Mouse (Mus musculus) lung, embryonic 14.5 days (tissue): ENCODE measurements around the gene Gm3476. TPM values are rescaled to one million over a fixed set of nuclear protein-coding genes. Genes with fewer than 3 reads are reported as not detected.
"Not testable (repeated sequence)": the region's sequence is repeated elsewhere in the genome, so short reads cannot be mapped to it uniquely, and the experiment has no call there.

Source experiments
- ATAC-seq: fragments of 200-750 bp; cut with Nextera tagmentation; 2 replicates; pipeline ENCODE4 v1.8.0; 2017; ENCODE audit warnings: mild to moderate bottlenecking, moderate TSS enrichment, moderate library complexity; ENCODE audit not compliant: insufficient read depth
- DNase-seq: peaks from one replicate; pipeline ENCODE4 v3.0.0-alpha.2; 2015
- H3K27ac ChIP-seq: fragments of 300-500 bp; sonication (generic); 2 replicates; pipeline ENCODE4 v1.5.1; 2014; ENCODE audit warnings: low read depth, mild to moderate bottlenecking, moderate library complexity
- H3K27me3 ChIP-seq: fragments of 300-500 bp; sonication (generic); 2 replicates; pipeline ENCODE4 v1.6.1; 2014; ENCODE audit warnings: low read length, control low read depth; ENCODE audit not compliant: insufficient read depth
- H3K36me3 ChIP-seq: fragments of 300-500 bp; sonication (generic); 2 replicates; pipeline ENCODE4 v1.6.1; 2014; ENCODE audit warnings: control low read depth; ENCODE audit not compliant: insufficient read depth
- H3K4me1 ChIP-seq: fragments of 300-500 bp; sonication (generic); 2 replicates; pipeline ENCODE4 v1.6.1; 2014; ENCODE audit warnings: antibody characterized with exemption, control low read depth; ENCODE audit not compliant: insufficient read depth
- H3K4me2 ChIP-seq: fragments of 300-500 bp; sonication (generic); 2 replicates; pipeline ENCODE4 v1.6.1; 2014; ENCODE audit warnings: mild to moderate bottlenecking
- H3K4me3 ChIP-seq: fragments of 300-500 bp; sonication (generic); 2 replicates; pipeline ENCODE4 v1.5.1; 2014; ENCODE audit warnings: low read depth, low read length
- H3K9ac ChIP-seq: fragments of 300-500 bp; sonication (generic); 2 replicates; pipeline ENCODE4 v1.6.1; 2014
- H3K9me3 ChIP-seq: fragments of 300-500 bp; sonication (generic); 2 replicates; pipeline ENCODE4 v1.6.1; 2016; ENCODE audit warnings: low read depth, low read length, control low read depth
- CTCF ChIP-seq: IDR thresholded peaks from 2 replicates; pipeline ENCODE4 v1.5.1; 2016; ENCODE audit warnings: antibody characterized with exemption, low read depth
- WGBS: fragments of 180-500 bp; shearing (Covaris S2); extraction: QIAGEN DNeasy Blood & Tissue Kit; methylation state at CpG from one replicate; pipeline ENCODE4 v1.1.7; 2014; 5-methylcytosine and 5-hydroxymethylcytosine counted together
- polyA plus RNA-seq: library from polyadenylated mRNA; unstranded; fragments of >200 nt; fragmentation: Nextera tagmentation; extraction: Ambion mirVana; gene quantifications from 2 replicates; pipeline ENCODE4 v1.2.1, GENCODE M21; 2014

Gm3476 gene
- not detected in 2 replicates for polyA plus RNA-seq

DNA sequence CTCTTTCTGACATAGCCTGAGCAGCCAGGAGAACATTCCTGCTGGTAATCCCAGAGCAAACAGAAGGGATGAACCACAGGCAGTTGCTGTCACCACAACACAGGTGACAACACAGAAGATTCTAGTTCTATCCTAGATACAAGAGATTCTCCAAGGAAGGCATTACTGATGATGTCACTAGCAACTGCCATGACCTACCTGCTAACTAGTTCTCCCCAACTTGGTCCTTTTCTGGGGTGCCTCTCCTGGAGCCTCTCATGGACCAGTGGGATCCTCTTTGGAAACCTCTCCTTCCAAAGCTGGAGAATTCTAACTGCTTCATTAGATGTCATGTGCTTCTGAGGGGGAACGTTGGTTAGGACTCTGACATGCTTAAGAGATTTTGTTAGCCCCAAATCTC lies at the start of gene Gm3476:
Gene Gm3476, minus strand, starts transcription at position 101 of the 400 bp plus-strand sequence.
- H3K4me2 ChIP-seq, H3K9ac ChIP-seq, DNase-seq, H3K4me1 ChIP-seq, H3K27ac ChIP-seq, ATAC-seq, H3K9me3 ChIP-seq, H3K36me3 ChIP-seq, H3K27me3 ChIP-seq, H3K4me3 ChIP-seq: not testable (repeated sequence)
- no CpG with 5 or more reads among the region's 1 CpGs for WGBS

DNA sequence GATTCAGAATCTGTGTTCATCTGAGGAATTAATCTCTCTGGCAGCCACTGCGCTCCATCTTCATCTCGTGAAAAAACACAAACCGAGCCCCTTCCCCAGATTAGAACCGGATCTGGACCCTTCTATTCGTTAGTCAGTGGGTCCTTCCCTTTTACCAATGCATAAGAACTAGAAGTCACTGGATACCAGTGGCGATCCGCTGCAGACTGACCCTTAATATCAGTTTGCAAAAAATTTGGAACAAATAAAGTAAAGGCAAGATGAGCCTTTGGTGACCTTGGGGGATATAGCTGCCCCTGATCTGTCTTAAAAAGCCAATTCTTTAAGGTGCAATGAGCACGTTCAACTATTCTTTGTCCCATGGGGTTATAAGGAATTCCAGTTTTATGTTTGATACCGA lies 37.9 kb upstream of the Gm3476 start:
- not testable (repeated sequence) for H3K9me3 ChIP-seq, H3K4me1 ChIP-seq, H3K27me3 ChIP-seq, H3K27ac ChIP-seq, H3K9ac ChIP-seq, H3K4me2 ChIP-seq, ATAC-seq, H3K36me3 ChIP-seq, H3K4me3 ChIP-seq, DNase-seq
- 80% methylated on average over 3 of the region's 9 CpGs for WGBS

DNA sequence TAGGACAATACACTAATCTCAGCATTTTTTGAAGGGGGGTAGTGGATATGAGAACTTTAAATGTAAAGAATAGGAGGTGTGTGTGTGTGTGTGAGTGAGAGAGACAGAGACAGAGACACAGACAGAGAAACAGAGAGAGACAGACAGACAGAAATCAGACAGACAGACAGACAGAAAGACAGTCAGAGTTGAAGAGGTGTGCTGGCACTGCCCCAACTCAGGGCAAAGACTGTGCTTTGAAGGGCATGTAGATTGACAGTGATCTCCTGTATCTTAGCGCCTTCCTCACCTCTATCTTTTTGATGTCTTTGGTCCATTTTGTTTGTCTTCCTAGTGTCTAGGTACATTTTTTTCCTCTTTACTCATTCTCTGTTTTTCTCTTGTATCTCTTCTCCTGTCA lies 35.5 kb upstream of the Gm3476 start:
- ATAC-seq = not testable (repeated sequence)

DNA sequence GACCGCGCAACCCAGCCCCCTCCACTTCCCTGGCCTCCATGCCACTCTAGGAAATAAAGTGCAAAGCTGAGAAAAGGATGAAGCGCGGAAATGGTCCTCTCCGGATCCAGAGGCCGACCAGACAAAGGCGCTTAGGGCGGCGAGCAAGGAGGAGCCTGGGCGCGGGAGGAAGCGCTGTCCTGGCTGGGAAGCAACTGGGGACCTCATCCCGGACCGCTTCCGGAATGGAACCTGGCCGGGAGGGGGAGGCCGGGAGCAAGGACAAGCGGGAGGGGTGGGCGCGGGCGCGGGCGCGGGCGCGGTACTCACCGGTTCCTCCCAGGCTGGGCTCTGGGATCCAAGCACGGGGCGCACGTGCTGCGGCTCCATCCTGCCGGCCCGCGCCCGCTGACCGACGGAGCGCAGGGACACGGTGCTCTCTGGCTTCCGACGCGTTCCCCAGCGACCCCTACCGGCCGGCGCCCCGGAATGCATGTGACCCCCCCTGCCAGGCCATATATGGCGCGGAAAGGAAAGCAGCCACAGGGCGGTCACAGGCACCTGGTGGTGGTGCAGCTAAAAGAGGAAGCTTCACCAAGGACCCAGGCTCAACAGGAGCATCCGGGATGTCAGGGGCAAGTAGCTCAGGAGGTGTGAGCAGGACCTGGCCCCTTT lies 17.2 kb downstream of the Gm3476 start, which contains the start of gene Gm3468:
Gene Gm3468, minus strand, starts transcription at position 394 of the 654 bp plus-strand sequence.
- Histone ChIP-seq H3K4me3 (peak within 1 kb of the TSS; percentile 29), H3K4me2 (peak within 1 kb of the TSS; percentile 51)
- WGBS = 0% methylated on average over 20 of the region's 51 CpGs
- not testable (repeated sequence) for H3K9me3 ChIP-seq, H3K4me1 ChIP-seq, H3K27me3 ChIP-seq, H3K27ac ChIP-seq, H3K9ac ChIP-seq, H3K36me3 ChIP-seq
- TF ChIP-seq CTCF = peak; percentile 67
- ATAC-seq = peak; percentile 97
- peak; percentile 81 for DNase-seq

More for the DNA sequence above, 35.5 kb upstream of the Gm3476 start:
- not testable (repeated sequence) for DNase-seq, H3K9ac ChIP-seq, H3K27ac ChIP-seq, H3K9me3 ChIP-seq, H3K36me3 ChIP-seq, H3K4me1 ChIP-seq, H3K4me2 ChIP-seq, H3K27me3 ChIP-seq, H3K4me3 ChIP-seq
- 100% methylated on average over 1 of the region's 1 CpGs for WGBS

DNA sequence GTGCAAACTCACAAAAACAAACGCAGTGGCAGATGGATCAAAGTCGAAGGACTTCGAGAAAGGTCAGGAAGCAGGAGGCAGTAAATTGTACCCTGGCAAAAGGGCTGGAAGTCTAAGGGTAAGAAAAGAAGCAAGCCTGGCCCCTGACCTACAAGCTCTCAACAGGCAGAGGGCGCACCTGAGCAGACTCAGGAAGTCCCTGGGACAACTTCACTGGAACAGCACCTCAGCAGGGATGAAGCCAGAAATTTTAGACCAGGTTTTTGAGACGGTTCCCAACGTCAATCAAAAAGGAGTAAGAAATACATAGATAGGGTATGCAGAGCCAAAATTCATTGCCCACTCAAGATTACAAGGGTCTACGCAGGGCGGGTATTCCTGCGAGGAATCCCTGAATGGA lies 18.1 kb downstream of the Gm3476 start:
- H3K36me3 ChIP-seq, H3K27me3 ChIP-seq, H3K9me3 ChIP-seq, H3K27ac ChIP-seq, H3K4me3 ChIP-seq, H3K9ac ChIP-seq, H3K4me1 ChIP-seq, ATAC-seq: not testable (repeated sequence)
- peak; percentile 4 for DNase-seq
- H3K4me2 ChIP-seq = peak overlapping the region; percentile 51
- 8% methylated on average over 8 of the region's 9 CpGs for WGBS
- peak; percentile 30 for TF ChIP-seq CTCF

DNA sequence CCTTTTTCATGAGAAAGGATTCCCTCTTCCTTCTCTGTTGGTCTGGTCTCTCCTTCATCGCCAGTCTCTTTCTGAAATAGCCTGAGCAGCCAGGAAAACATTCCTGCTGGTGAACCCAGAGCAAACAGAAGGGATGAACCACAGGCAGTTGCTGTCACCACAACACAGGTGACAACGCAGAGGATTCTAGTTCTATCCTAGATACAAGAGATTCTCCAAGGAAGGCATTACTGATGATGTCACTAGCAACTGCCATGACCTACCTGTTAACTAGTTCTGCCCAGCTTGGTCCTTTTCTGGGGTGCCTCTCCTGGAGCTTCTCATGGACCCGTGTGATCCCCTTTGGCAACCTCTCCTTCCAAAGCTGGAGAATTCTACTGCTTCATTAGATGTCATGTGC lies 31.8 kb downstream of the Gm3476 start, which contains the start of gene Gm8206:
Gene Gm8206, minus strand, starts transcription at position 101 of the 400 bp plus-strand sequence.
- H3K4me3 ChIP-seq, H3K4me1 ChIP-seq, DNase-seq, H3K9ac ChIP-seq, H3K27me3 ChIP-seq, H3K27ac ChIP-seq, ATAC-seq, H3K9me3 ChIP-seq, H3K36me3 ChIP-seq, H3K4me2 ChIP-seq: not testable (repeated sequence)
- WGBS = 71% methylated on average over 2 of the region's 3 CpGs

DNA sequence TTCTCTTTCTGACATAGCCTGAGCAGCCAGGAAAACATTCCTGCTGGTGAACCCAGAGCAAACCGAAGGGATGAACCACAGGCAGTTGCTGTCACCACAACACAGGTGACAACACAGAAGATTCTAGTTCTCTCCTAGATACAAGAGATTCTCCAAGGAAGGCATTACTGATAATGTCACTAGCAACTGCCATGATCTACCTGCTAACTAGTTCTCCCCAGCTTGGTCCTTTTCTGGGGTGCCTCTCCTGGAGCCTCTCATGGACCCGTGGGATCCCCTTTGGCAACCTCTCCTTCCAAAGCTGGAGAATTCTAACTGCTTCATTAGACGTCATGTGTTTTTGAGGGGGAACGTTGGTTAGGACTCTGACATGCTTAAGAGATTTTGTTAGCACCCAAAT lies 67.4 kb downstream of the Gm3476 start, which contains the start of gene Gm6337:
Gene Gm6337, minus strand, starts transcription at position 101 of the 400 bp plus-strand sequence.
- DNase-seq, H3K27ac ChIP-seq, H3K4me3 ChIP-seq, H3K9me3 ChIP-seq, H3K9ac ChIP-seq, H3K36me3 ChIP-seq, H3K4me1 ChIP-seq, H3K4me2 ChIP-seq, H3K27me3 ChIP-seq, ATAC-seq: not testable (repeated sequence)
- WGBS = 78% methylated on average over 2 of the region's 4 CpGs

Other genes starting within 250 kb of the Gm3476 start
- 0.15 and 0.28 TPM in 2 replicates for gene Gm8237, start 245.4 kb downstream of the Gm3476 start, polyA plus RNA-seq
- 0.46 and 0.62 TPM in 2 replicates for gene Gm3248, start 164.1 kb downstream of the Gm3476 start, polyA plus RNA-seq
- not detected in 2 replicates for gene Gm3453, start 146.7 kb downstream of the Gm3476 start, polyA plus RNA-seq
- gene Gm6337, start 67.5 kb downstream of the Gm3476 start, polyA plus RNA-seq = not detected in 2 replicates
- 0.34 and 1.2 TPM in 2 replicates for gene Gm8206, start 31.9 kb downstream of the Gm3476 start, polyA plus RNA-seq
- gene Gm3468, start 17.1 kb downstream of the Gm3476 start, polyA plus RNA-seq = 2.6 TPM in 2 replicates
- gene Gm21560, start 93.5 kb upstream of the Gm3476 start, polyA plus RNA-seq = not detected in 2 replicates
- 1.2 and 1.4 TPM in 2 replicates for gene Gm3411, start 161.4 kb upstream of the Gm3476 start, polyA plus RNA-seq
- gene Gm21103, start 179.0 kb upstream of the Gm3476 start, polyA plus RNA-seq = not detected in 2 replicates
- gene Gm3618, start 217.9 kb upstream of the Gm3476 start, polyA plus RNA-seq = not detected in 2 replicates